Comparison of ENCODE assay signal across 19 mouse cellular contexts in the genomic region with DNA sequence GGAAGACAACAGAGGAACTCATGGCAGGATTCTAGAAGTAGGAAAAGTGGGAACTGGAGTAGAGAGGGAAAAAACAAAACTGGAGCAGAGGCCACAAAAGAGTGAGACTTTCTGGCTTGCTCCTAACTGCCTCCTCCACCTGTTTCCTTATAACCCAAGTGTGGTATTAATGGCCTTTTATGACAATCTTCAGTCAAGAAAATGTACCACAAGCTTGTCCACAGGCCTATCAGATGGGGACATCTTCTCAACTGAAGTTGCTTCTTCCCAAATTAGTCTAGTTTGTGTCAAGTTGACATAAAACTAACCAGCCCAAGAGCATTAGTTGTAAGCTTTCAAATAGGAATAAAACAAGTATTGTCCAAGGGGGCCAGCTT.
"Had no signal": no experiment of that assay in that cellular context is flagged by ENCODE, and none has a peak within 500 bp of the region (broad histone marks: within the 10 kb centered on the region; RNA-seq: fewer than 3 reads in every experiment).

No protein-coding gene starts in this region.

- ATAC-seq: lung, postnatal 0 days; midbrain, embryonic 13.5 days had no signal

- H3K27ac ChIP-seq: kidney, embryonic 15.5 days; limb, embryonic 12.5 days; limb, embryonic 15.5 days; liver, embryonic 15.5 days; macrophage; midbrain, embryonic 13.5 days; neural tube, embryonic 12.5 days; neural tube, embryonic 15.5 days; stomach, postnatal 0 days had no signal

- H3K9ac ChIP-seq: kidney, embryonic 15.5 days; limb, embryonic 12.5 days; limb, embryonic 15.5 days; liver, embryonic 15.5 days; lung, embryonic 14.5 days; midbrain, embryonic 13.5 days; neural tube, embryonic 12.5 days; neural tube, embryonic 15.5 days had no signal

- H3K4me3 ChIP-seq: kidney, embryonic 15.5 days; limb, embryonic 12.5 days; limb, embryonic 15.5 days; liver, embryonic 15.5 days; midbrain, embryonic 13.5 days; neural tube, embryonic 12.5 days; neural tube, embryonic 15.5 days had no signal

- H3K36me3 ChIP-seq: kidney, embryonic 15.5 days; limb, embryonic 12.5 days; limb, embryonic 15.5 days; liver, embryonic 15.5 days; midbrain, embryonic 13.5 days; neural tube, embryonic 12.5 days; neural tube, embryonic 15.5 days had no signal

- H3K4me1 ChIP-seq: limb, embryonic 15.5 days; midbrain, embryonic 13.5 days; neural tube, embryonic 12.5 days; neural tube, embryonic 15.5 days had no signal

- H3K4me2 ChIP-seq: kidney, embryonic 15.5 days; limb, embryonic 12.5 days; limb, embryonic 15.5 days; liver, embryonic 11.5 days; liver, embryonic 15.5 days; lung, embryonic 14.5 days; midbrain, embryonic 13.5 days; neural tube, embryonic 12.5 days; neural tube, embryonic 15.5 days had no signal

- DNase-seq: kidney, postnatal 4 days; lung, embryonic 14.5 days; right cerebral cortex, adult 18-20 months; right cerebral cortex, postnatal 14 days; right cerebral cortex, postnatal 4 days; thymus, adult 2 months; thymus, postnatal 14 days; thymus, postnatal 4 days had no signal

- H3K9me3 ChIP-seq: kidney, embryonic 15.5 days; limb, embryonic 12.5 days; limb, embryonic 15.5 days; liver, embryonic 15.5 days; midbrain, embryonic 13.5 days; neural tube, embryonic 12.5 days; neural tube, embryonic 15.5 days had no signal

- H3K27me3 ChIP-seq: kidney, embryonic 15.5 days; limb, embryonic 12.5 days; limb, embryonic 15.5 days; liver, embryonic 15.5 days; midbrain, embryonic 13.5 days; neural tube, embryonic 12.5 days; neural tube, embryonic 15.5 days had no signal
